Mouse (Mus musculus): ENCODE measurements around the gene Slc39a13. TPM values are rescaled to one million over a fixed set of nuclear protein-coding genes. Genes with fewer than 3 reads are reported as not detected.
"Not testable (repeated sequence)": the region's sequence is repeated elsewhere in the genome, so short reads cannot be mapped to it uniquely, and the experiment has no call there.

Slc39a13 gene
- polyA plus RNA-seq, 1 experiment = 15.6 TPM

- no peak overlapping the region for H3K4me3 ChIP-seq (replicated peaks; ENCODE audit: control insufficient read depth, low read depth, low read length)
- no peaks in the 10 kb centered on the region; the same call in 1 of the 2 replicates for H3K4me1 ChIP-seq (ENCODE audit: control insufficient read depth, insufficient read depth, low read length)
- TF ChIP-seq POLR2A (IDR thresholded peaks at IDR 0.05; ENCODE audit: borderline replicate concordance, control insufficient read depth, low read depth, low read length) (no peak), CTCF (IDR thresholded peaks at IDR 0.05; ENCODE audit: control insufficient read depth, insufficient read depth, low read length) (no peak)
- H3K27ac ChIP-seq (ENCODE audit: control insufficient read depth, insufficient read depth, low read depth, low read length, poor library complexity) = no peak overlapping the region
- WGBS = 68% methylated on average over 9 of the region's 9 CpGs
These were observed 42.6 kb downstream of the Slc39a13 start for GRCm38 (mm10) chr2:91027391-91028214.

- Histone ChIP-seq H3K4me3 (replicated peaks; ENCODE audit: control insufficient read depth, low read depth, low read length) (no peak overlapping the region), H3K4me1 (ENCODE audit: control insufficient read depth, insufficient read depth, low read length) (no peaks in the 10 kb centered on the region; the same call in 1 of the 2 replicates), H3K27ac (ENCODE audit: control insufficient read depth, insufficient read depth, low read depth, low read length, poor library complexity) (peak overlapping the region; percentile 61)
- 68% methylated on average over 1 of the region's 1 CpGs for WGBS
- TF ChIP-seq CTCF (IDR thresholded peaks at IDR 0.05; ENCODE audit: control insufficient read depth, insufficient read depth, low read length) (no peak), POLR2A (IDR thresholded peaks at IDR 0.05; ENCODE audit: borderline replicate concordance, control insufficient read depth, low read depth, low read length) (no peak)
These were observed 43.7 kb downstream of the Slc39a13 start for GRCm38 (mm10) chr2:91026491-91026890.

- TF ChIP-seq POLR2A (IDR thresholded peaks at IDR 0.05; ENCODE audit: borderline replicate concordance, control insufficient read depth, low read depth, low read length) = no peak
- TF ChIP-seq CTCF (IDR thresholded peaks at IDR 0.05; ENCODE audit: control insufficient read depth, insufficient read depth, low read length) = no peak
- H3K27ac ChIP-seq (ENCODE audit: control insufficient read depth, insufficient read depth, low read depth, low read length, poor library complexity) = no peak overlapping the region
- no peak overlapping the region for H3K4me3 ChIP-seq (replicated peaks; ENCODE audit: control insufficient read depth, low read depth, low read length)
- H3K4me1 ChIP-seq (ENCODE audit: control insufficient read depth, insufficient read depth, low read length) = no peaks in the 10 kb centered on the region; the same call in 1 of the 2 replicates
- 96% methylated on average over 1 of the region's 1 CpGs for WGBS
These were observed 45.1 kb downstream of the Slc39a13 start for GRCm38 (mm10) chr2:91025081-91025516.

- WGBS = 96% methylated on average over 1 of the region's 1 CpGs
- Histone ChIP-seq H3K4me1 (ENCODE audit: control insufficient read depth, insufficient read depth, low read length) (no peaks in the 10 kb centered on the region; the same call in 1 of the 2 replicates), H3K27ac (ENCODE audit: control insufficient read depth, insufficient read depth, low read depth, low read length, poor library complexity) (no peak overlapping the region), H3K4me3 (replicated peaks; ENCODE audit: control insufficient read depth, low read depth, low read length) (no peak overlapping the region)
- no peak for TF ChIP-seq CTCF (IDR thresholded peaks at IDR 0.05; ENCODE audit: control insufficient read depth, insufficient read depth, low read length)
- no peak for TF ChIP-seq POLR2A (IDR thresholded peaks at IDR 0.05; ENCODE audit: borderline replicate concordance, control insufficient read depth, low read depth, low read length)
These were observed 46.3 kb downstream of the Slc39a13 start for GRCm38 (mm10) chr2:91023956-91024355.

GRCm38 (mm10) chr2:91023131-91023530, 47.1 kb downstream of the Slc39a13 start:
- Histone ChIP-seq H3K27ac (ENCODE audit: control insufficient read depth, insufficient read depth, low read depth, low read length, poor library complexity) (no peak overlapping the region), H3K4me3 (replicated peaks; ENCODE audit: control insufficient read depth, low read depth, low read length) (no peak overlapping the region), H3K4me1 (ENCODE audit: control insufficient read depth, insufficient read depth, low read length) (no peaks in the 10 kb centered on the region; the same call in 1 of the 2 replicates)
- 78% methylated on average over 2 of the region's 2 CpGs for WGBS
- TF ChIP-seq POLR2A (IDR thresholded peaks at IDR 0.05; ENCODE audit: borderline replicate concordance, control insufficient read depth, low read depth, low read length) (no peak), CTCF (IDR thresholded peaks at IDR 0.05; ENCODE audit: control insufficient read depth, insufficient read depth, low read length) (no peak)

- WGBS = 91% methylated on average over 7 of the region's 7 CpGs
These were observed 48.0 kb downstream of the Slc39a13 start for GRCm38 (mm10) chr2:91022266-91022665.

GRCm38 (mm10) chr2:91019911-91020310, 50.3 kb downstream of the Slc39a13 start:
- 92% methylated on average over 3 of the region's 3 CpGs for WGBS
- no peak for TF ChIP-seq CTCF (IDR thresholded peaks at IDR 0.05; ENCODE audit: control insufficient read depth, insufficient read depth, low read length)
- no peak for TF ChIP-seq POLR2A (IDR thresholded peaks at IDR 0.05; ENCODE audit: borderline replicate concordance, control insufficient read depth, low read depth, low read length)
- Histone ChIP-seq H3K4me1 (ENCODE audit: control insufficient read depth, insufficient read depth, low read length) (no peaks in the 10 kb centered on the region), H3K4me3 (replicated peaks; ENCODE audit: control insufficient read depth, low read depth, low read length) (no peak overlapping the region), H3K27ac (ENCODE audit: control insufficient read depth, insufficient read depth, low read depth, low read length, poor library complexity) (no peak overlapping the region)

More at GRCm38 (mm10) chr2:91022266-91022665, 48.0 kb downstream of the Slc39a13 start:
- not testable (repeated sequence) for H3K27ac ChIP-seq (ENCODE audit: control insufficient read depth, insufficient read depth, low read depth, low read length, poor library complexity); H3K4me1 ChIP-seq (ENCODE audit: control insufficient read depth, insufficient read depth, low read length); H3K4me3 ChIP-seq (replicated peaks; ENCODE audit: control insufficient read depth, low read depth, low read length)

- TF ChIP-seq POLR2A (IDR thresholded peaks at IDR 0.05; ENCODE audit: borderline replicate concordance, control insufficient read depth, low read depth, low read length) (no peak), CTCF (IDR thresholded peaks at IDR 0.05; ENCODE audit: control insufficient read depth, insufficient read depth, low read length) (no peak)
- WGBS = 83% methylated on average over 8 of the region's 8 CpGs
- Histone ChIP-seq H3K4me3 (replicated peaks; ENCODE audit: control insufficient read depth, low read depth, low read length) (no peak overlapping the region), H3K27ac (ENCODE audit: control insufficient read depth, insufficient read depth, low read depth, low read length, poor library complexity) (no peak overlapping the region), H3K4me1 (ENCODE audit: control insufficient read depth, insufficient read depth, low read length) (no peaks in the 10 kb centered on the region)
These were observed 52.0 kb downstream of the Slc39a13 start for GRCm38 (mm10) chr2:91018061-91018788.
